Mouse (Mus musculus) gonadal fat pad, adult 2 months (tissue): ENCODE results near the gene Cox5a. TPM values are rescaled to one million over a fixed set of nuclear protein-coding genes. Genes with fewer than 3 reads are reported as not detected.

Experiments
- DNase-seq: peaks from one replicate; pipeline ENCODE4 v3.0.0-alpha.2; 2012; ENCODE audit warnings: low read depth
- polyA plus RNA-seq: library from polyadenylated mRNA; depleted of rRNA; stranded (reverse); fragments of >200 nt; gene quantifications from 2 replicates; pipeline ENCODE4 v1.2.3, GENCODE M21; 2012; rRNA removed

Gene Cox5a
- polyA plus RNA-seq, 1 experiment: 206 TPM

DNA sequence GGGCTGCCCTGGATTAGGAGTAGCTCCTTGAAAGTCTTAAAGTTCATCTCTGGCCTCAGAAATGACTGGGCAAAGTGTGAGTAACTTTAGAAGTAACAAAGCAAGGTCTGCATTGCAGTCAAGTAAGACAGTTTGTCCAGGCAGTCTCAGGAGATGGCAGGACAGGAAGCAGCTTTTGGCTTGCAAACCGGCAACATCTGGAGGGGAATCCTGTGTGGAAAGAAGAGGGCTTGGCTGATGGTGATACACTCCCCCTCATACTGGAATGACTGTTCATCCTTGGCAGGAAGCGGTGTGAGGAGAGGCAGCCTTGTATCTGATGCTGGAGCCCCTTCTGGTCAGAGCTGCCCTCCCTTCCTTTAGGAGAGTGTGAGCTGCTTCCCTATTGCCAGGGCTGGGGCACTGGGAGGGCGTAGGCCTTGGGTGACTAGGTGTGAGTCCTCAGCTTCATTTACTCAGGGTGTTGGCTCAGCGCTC lies 41.9 kb downstream of the Cox5a start:
- DNase-seq: no peak

DNA sequence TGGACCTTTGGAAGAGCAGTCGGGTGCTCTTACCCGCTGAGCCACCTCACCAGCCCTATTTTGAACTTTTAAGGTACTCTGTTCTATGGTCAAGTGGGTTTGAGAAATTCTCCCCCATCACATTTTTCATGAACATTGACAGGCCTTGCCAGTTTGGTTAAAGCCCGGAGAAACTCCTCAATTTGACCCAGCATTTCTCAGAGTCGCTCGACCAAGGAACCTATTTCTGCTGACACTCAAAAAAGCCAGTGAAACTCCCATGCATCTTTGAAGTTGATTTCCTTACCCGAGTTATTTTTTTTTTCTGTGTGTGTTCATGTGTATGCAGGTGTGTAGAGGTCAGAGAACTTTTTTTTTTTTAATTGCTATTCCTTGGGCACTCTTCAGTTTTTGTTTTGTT lies 43.5 kb downstream of the Cox5a start:
- no peak for DNase-seq

DNA sequence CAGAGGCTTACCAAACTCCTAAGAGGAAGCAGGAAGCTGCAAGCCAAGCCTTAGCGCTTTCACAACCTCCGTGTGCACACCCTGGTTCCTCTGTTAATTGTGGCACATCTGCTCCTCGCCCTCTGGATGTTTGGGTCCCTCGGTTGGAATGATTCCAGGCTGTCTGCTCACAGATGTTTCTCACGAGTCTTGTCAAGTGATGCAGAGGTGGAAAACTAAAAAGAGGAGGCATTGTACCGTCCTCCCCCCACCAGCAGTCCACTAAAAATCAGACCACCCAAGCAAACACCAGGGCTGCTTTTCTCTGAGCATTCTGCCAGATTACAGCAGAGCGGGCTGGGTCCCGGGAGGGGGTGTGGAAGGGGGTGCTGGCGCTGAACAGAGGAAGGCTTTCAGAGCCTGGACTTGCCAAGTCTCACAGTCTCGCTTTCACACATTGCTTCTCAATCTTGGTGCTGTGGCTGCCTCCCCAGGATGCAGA lies 44.7 kb downstream of the Cox5a start:
- DNase-seq: no peak

DNA sequence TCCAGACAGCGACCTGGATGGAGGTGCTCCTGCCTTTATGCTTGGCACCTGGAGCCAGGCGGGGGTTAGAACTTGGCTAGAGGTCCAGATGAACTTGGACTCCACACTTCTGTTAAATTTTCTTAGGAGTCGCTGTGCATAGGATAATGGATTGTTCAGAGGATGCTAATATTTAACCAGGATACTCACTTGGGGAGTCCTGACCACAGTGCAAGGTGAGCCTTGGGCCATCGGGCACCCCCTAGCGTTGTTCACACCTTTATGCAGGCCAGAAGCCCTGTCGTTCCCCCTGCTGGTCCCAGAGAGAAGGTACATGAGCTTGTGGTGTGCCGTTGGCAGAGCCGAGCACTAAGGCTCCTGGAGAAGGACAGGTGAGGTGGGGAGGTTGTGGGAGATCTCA lies 45.8 kb downstream of the Cox5a start:
- no peak for DNase-seq

DNA sequence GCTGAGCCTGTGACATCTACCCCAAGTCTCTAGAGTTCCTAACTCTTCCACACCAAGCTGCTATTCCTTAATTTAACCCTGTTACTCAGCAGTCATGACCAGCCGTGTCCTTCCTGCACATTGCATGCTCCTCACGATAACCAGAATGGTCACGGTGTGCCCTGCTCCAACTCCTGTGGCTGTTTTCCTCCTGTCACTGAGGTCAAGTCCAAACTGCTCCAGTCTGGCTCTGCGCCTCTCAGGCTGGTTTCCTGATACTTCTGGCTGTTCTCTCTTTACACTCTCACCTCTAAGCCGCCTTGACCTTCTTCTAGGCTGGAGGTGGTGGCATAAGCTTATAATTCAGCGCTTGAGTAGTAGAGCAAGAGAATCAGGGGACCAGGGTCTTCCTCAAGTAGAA lies 47.4 kb downstream of the Cox5a start:
- no peak for DNase-seq

DNA sequence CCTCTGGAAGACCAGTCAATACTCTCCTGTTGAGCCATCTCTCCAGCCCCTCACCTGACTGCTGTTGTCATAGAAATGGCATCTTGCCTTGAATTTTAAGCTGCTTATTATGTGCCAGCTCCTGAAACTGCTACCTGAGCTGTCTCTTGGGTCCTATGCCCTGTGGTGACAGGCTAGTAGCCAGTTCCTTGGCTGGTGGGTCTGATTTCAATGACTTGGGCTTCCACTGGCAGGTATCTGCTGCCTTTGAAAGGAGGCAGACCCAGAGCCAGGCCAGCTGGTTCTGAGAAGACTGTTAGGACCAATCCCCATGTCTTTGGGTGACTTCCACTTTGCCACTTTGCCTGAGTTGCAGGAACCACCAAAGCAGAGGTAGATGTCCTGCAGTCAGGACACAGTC lies 53.3 kb downstream of the Cox5a start:
- DNase-seq: no peak

DNA sequence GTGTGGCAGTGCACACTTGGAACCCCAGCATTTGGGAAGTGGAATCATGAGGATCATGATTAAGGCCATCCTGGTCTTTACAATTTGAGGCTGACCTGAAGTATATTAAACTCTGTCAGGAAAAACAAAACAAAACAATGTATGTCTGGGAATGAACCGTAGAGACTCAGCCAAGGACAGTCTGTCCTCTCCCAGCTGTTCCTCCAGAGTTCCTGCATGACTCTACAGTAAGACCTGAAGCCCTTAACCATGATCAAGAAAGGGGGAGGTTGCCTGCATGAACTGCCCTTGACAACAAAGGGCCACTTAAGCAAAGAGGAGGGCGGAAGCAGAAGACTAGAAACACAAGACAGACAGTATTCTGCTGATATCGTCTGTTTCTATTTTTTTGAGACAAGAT lies 54.5 kb downstream of the Cox5a start:
- no peak for DNase-seq

DNA sequence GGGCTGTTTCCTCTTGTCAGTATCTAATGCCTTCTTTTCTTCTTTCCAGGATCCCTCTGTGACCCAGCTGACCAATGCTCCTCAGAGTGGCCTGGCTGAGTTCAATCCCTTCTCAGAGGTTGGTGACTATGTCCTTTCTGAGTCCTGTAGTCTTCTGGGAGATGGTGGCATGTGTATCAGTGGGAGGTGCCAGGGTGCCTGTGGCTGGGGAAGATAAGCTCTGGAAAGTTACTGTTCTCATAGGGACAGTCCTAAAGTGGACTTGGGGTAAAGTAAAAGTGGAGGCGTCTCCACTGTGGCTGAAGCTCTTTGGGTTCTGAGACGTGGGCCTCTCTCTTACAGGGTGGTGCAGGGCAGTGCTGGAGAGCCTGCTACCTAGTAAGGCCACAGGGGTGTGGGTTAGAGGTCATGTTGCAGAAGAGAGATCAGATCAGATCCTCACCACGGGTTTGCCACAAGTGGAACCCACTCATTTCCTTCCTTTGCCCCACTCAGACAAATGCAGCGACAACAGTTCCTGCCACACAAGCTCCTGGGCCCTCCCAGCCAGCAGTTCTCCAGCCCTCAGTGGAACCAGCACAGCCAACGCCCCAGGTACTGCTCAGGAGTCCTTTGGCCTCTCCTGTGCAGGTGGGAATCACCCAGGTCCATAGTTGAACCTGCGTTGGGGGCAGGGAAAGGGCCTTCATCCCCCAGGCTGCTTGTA lies 56.2 kb downstream of the Cox5a start:
- no peak for DNase-seq

Other genes with a start within 250 kb of the Cox5a start
- gene Ppcdc, start 81.2 kb upstream of the Cox5a start, polyA plus RNA-seq: 51.6 and 57.3 TPM in 2 replicates
- gene Scamp5, start 53.2 kb upstream of the Cox5a start, polyA plus RNA-seq: 41.8 and 50.0 TPM in 2 replicates
- 0.74 and 0.93 TPM in 2 replicates for gene Rpp25, start 17.2 kb upstream of the Cox5a start, polyA plus RNA-seq
- 9.1 and 12.1 TPM in 2 replicates for gene Fam219b, start 16.3 kb downstream of the Cox5a start, polyA plus RNA-seq
- gene Mpi, start 31.5 kb downstream of the Cox5a start, polyA plus RNA-seq: 61.7 and 76.0 TPM in 2 replicates
- gene Scamp2, start 39.7 kb downstream of the Cox5a start, polyA plus RNA-seq: 109 and 114 TPM in 2 replicates
- gene Ulk3, start 68.2 kb downstream of the Cox5a start, polyA plus RNA-seq: 46.2 and 47.9 TPM in 2 replicates
- gene Cplx3, start 85.0 kb downstream of the Cox5a start, polyA plus RNA-seq: not detected in 2 replicates
- gene Lman1l, start 99.5 kb downstream of the Cox5a start, polyA plus RNA-seq: not detected in 2 replicates
- gene Csk, start 132.4 kb downstream of the Cox5a start, polyA plus RNA-seq: 41.3 and 58.2 TPM in 2 replicates
- gene Cyp1a2, start 162.4 kb downstream of the Cox5a start, polyA plus RNA-seq: 0.08 and 0.67 TPM in 2 replicates
- gene Cyp1a1, start 166.7 kb downstream of the Cox5a start, polyA plus RNA-seq: 1.3 TPM in 2 replicates
- 11.7 and 14.0 TPM in 2 replicates for gene Edc3, start 187.3 kb downstream of the Cox5a start, polyA plus RNA-seq
- gene Clk3, start 244.6 kb downstream of the Cox5a start, polyA plus RNA-seq: 92.6 and 97.5 TPM in 2 replicates